Mouse (Mus musculus) kidney, postnatal 25 days (tissue): ENCODE measurements around the gene Gli2.

Experiments used
- DNase-seq, 2 experiments: peaks; one replicate each; pipeline ENCODE4 v3.0.0; 2021; ENCODE audit warnings: mixed read lengths in 2 of 2

The Gli2 gene

DNA sequence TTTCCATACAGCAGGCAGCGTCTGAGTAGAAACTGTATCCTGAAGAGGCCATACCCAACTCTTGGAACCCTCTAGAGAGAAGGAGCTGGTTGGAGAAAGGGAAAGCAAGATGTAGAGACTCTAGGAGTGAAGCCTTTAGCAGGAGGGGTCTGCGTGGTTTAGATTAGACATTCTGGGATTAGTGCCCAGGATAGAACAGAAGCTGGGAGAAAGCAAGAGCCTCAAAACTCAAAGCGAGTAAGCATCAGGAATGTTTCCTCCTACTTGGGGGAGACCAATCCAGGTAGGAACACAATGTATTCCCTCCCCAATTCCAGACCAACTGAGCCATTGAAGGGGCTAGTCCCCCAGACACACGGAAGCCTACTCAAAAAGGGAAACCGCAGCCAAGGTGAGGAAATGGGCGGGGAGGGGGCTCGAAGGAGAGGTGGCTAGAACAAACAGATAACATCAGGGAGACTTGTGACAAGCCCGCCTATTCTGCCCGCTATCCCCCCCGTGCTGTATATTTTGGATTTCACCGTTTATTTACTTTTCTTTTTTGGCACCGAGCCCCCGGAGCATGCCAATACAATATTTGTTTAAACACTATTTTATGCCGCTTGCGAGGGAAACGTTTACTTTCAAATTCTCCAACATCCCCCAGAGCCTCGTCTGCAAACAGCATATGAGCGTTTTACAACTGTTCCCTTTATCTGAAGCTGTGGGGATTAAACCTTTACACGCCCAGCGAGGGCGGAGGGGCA, 2.1 kb downstream of the Gli2 start:
- DNase-seq, result no peak

DNA sequence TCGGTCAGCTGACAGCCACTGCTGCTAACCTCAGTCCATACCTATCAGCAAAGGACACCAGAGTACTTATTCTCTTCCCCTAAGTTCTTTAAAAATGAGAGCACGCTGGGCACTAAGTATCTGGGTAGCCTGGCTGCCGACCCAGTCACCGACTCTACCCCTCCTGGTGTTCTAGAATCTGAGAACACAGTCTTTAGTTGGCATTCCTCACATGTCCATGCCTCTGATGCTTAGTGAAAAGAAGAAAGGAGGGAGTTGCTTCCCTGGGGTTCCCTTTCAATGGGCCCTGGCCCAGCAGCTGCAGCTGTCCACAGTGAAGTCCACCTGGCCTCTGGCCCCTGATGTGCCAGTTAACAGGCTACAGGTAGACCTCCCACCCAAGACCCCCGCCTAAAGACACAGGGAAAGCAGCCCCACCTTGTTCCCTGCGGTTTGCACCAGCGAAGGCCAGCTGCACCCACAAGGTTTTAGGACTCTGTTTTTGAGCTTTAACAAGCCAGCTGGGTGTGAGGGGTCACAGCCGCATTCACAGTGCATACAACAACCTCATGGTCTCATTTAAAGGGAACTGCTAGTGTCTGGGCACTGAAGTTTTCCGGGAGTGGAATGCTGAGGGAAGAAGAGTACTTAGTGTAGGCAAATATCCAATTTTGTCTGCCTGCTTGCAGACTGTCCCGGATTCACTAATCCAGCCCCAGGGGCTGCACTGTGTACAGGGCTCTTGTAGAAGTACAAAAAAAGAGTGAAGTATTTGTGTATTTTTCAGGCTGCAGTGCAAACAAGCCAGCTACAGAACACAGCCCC, 3.4 kb downstream of the Gli2 start:
- no peak for DNase-seq

DNA sequence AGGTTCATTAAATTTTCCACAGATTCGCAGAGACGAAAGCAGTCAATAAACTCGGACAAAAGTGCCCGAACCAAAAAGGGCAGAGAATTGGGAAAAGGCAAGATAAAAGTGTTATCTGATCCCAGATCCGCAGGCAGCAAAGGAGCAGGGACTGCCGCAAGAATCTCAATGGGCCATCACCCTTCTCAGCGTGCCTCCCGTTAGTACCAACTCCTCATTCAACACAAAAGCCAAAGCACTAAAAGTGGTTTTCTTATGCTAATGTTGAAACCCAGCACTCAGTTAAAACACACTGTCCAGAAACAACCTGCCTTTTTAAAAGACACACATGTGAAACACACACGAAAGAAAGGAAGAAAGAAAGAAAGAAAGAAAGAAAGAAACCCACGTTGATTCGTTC, 4.4 kb downstream of the Gli2 start:
- no peak for DNase-seq

DNA sequence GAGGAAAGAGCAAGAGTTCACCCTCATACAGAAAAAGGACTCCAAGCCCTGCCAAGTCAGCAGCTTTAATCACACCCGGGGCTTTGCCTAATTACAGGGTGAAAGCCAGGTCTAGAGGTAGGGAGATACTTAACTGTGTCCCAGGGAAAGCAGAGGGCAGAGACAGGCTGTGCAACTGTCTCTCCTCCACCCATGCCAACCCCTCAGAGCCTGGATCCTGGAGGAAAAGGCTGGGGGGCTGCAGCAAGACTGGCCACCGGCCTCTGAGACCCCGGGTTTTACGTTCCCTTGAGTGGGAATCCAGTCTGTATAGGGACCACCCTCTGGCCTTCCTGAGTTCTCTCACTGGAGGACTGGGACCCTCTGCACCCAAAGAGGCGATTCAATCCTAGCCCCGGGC, 4.9 kb downstream of the Gli2 start:
- no peak for DNase-seq

DNA sequence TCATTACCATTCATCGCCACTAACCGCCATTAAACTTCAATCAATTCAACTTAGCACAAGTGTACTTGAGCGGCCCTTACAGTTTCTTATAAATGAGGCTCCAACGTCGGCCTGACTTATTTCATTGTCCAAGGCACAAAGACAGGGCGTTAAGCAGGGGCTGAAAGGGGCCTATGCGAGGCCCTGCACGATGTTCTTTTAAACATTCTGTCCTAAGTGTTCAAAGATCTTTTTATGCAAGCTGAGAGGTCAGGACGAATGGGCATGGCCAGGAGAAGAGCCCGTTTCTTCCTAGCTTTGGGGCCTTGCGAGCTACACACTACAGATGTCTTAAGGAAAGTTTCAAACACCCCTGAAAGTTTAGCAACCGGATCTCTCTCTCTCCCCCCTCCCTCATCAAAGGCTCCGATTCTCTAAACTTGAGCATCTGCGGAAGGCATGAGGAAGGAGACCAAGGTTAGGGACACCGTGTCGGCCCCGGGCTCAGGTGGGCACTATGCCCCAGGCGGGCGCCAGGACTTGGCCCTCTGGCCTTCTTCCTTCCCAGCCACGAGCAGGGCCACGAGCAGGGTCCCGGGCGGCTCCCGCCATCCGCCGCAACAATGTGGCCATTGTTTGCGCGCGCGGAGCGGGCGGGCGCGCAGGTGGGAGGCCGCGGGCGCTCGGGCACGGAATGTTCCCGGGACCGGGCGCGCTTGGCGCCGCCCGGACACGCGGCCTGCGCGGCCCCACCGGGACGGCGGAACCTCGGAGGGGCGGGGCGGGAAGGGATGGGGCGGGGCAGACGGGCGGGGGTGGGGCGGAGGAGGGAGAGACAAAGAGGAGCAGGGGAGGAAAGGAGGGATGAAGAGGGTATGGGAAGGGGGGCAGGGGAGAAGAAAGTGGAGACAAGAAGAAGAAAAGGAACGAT, 5.7 kb downstream of the Gli2 start:
- DNase-seq, result peak; percentile 12 to 66

DNA sequence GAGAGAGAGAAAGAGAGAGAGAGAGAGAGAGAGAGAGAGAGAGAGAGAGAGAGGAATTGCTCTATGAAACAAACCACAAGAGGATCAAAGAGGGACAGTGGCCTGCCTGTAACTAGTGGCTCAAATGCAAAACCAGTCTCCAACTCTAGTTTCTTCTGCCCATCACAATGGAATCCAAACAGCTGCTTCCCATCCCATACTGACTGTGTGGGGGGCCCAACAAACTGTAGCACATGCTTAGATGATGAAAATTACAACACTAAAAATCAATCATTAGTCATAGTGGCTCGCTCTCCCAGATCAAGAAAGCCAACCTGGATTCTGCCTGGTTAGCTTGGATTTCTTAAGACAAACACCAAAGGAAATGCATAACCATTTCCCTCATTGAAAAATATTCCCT, 15.0 kb downstream of the Gli2 start:
- no peak for DNase-seq

DNA sequence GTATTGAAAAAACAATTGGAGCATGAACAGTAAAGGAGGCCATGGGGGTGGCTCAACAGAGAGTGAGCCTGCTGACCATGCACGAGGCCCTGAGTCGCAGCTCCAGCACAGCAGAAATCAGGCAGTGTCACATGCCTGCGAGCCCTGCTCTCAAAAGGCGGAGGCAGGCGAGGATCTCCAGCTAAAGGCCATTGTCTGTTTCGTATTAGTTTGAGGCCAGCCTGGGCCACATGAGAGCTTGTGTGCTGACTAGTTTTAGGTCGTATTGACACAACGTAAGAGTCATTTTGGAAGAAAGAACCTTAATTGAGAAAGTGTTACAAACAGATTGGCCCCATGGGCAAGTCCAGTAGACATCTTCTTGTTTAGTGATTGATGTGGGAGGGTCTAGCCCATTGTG, 17.5 kb downstream of the Gli2 start:
- DNase-seq, result no peak

DNA sequence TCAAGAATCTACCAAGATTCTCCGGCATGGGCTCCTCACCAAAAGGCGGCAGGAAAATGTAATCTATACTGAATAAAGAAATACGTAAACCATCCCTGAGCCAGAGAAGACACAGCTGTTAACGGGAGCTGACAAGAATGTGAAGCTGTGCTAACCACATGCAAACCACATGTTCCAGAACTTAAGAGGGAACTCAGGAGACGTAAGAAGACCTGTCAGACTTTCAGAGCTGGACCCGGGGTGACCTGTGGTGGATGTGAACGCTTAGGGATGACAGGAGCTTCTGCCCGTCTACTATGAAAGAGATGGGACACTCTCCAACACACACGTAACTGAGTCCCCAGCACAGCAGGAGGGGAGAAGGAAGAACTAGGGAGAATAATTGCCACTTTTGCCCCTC, 18.1 kb downstream of the Gli2 start:
- no peak for DNase-seq

DNA sequence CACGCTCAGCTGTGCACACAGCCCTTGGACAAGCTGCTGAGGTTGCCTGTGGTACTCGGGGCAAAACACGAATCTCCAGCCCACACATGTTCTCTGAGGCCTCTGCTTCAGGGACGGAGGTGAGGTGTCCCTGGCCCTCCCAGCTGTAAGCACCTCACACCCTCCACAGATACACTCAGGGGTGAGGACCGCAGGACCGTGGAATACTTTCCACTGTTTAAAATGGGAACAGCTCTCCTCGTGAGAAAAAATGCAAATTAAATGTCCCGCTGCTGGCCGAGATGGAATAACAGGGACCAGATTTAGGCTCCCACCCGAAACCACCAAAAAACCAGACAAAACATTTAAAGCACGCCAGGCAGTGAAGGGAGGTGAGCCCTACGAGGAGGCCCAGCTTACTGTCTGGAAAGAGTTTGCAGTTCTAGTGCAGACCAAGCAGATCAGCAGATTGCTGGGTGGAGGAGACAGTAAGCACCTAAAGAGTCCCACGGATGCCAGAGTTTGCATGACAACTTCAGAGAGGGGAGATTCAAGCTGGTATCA, 19.2 kb downstream of the Gli2 start:
- no peak for DNase-seq

DNA sequence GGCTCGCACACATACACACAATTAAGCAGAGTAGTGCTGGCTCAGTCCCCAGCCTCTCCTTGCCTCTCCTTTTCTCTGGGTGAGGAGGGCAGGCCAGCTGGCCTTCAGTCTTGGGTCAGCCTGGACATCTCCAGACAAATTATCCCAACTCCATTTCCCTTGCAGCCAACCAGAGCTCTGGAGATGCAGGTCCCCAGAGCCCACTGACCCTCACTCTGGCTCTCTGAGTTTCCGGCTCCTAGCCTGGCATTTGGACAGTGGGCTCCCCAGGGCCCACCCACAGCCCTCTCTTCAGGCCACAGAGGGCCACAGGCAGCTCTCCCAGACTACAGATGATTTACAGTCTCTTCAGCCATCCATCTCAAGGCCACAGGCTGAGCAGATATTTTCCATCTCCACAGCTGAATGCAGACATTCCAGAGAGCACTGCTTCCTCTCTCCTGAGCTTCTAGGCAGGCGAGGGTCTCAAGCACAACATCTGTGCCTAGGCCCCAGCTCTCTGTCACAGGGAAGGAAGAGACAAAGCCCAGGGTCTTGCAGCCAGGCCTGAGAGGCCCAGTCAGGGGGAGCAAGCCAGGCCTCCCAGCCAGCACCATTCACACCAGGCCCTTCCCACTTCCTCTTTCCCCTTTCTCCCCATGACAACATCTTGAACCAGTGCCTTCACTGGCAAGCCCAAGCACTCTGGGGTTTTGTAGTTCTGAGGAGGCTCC, 19.8 kb downstream of the Gli2 start:
- DNase-seq, result peak in 1 of 2 experiments; percentile 12

DNA sequence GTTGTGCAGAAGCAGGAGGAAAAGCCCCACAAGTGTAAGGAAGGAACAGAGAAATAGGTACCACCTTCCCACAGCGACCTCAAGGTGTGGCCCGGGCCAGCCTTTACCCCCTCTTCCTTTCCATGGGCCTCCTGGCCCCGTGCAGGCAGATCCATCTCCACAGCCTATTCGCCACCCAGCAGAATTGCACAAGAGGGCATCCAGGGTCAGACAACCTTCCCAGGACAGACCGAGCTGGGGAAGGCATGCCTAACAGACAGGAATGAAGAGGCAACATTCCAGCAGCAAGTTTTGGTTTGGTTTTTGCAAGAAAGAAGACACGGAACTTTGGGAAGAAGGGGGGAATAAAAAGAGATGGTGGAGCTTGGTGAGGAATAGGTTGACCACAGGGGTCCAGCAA, 22.2 kb downstream of the Gli2 start:
- DNase-seq, result peak; percentile 14 to 73

DNA sequence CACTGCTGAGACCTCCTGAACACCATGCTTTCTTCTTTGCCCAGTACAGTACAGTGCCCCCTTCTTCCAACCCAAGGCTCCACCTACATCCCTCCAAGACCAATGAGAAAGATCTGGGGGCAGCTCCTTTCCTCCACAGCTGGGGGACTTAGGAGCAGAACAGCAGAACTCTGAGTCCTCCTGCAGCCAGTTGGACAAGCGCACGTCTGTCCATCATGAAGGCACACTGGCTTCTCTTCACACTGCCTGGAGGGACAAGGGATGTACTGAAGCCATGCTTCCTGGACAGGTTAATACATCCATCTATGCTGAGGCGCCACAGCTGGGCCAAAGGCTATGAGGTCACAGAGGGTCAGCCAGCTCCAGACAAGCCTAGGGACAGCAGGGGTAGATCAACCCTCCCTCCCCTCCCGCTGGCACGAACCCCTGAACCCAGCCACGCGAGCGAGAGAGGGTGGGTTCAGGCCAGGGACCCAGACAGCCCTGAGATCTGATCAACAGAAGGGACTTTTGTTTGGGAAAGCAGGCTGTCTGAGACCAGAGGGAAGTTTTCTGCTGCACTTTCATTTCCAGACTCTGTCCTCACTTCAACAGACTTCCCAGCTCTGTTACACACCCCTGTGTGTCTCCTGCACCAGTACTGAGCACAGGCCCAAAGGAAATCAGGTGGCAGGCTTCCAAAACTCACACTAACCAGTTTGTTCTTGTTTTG, 27.6 kb downstream of the Gli2 start:
- DNase-seq, result peak in 1 of 2 experiments; percentile 48

DNA sequence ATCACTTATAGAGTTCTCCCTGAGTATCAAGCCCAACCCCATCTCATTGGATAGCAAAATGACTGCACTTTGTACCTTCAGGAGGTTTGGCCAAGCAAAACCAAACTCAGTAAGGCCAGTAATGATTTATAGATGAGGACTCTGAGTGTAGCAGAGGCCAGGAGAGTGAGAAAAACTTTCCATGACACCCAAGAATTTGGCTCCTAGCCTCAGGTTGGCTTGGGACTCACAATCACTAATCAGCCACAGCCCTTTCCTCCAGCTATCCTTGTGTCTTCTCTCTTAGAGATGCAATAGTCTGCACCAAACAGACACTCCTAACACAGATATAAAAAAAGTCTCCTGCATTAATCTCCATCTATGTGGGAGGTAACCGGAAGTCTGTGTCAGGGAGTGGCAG, 31.1 kb downstream of the Gli2 start:
- peak; percentile 35 to 62 for DNase-seq

DNA sequence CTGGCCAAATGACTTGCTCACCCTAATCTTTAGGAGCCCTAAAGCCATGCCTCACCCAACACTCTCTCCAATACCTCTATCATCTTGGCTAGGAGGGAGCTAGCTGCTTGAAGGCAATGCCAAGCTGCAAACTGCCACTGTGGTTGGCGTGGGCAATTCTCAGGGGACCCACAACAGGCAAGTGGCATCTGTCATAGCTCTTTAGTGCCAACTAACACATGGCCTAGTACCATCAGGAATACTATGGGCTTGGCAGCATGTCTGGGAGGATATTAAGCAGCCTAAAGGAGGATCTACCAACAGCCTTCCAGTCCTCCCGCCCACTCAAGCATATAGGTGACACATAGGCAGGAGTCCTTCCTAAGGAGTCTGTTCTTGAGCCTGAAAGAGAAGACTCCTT, 33.3 kb downstream of the Gli2 start:
- DNase-seq, result no peak

DNA sequence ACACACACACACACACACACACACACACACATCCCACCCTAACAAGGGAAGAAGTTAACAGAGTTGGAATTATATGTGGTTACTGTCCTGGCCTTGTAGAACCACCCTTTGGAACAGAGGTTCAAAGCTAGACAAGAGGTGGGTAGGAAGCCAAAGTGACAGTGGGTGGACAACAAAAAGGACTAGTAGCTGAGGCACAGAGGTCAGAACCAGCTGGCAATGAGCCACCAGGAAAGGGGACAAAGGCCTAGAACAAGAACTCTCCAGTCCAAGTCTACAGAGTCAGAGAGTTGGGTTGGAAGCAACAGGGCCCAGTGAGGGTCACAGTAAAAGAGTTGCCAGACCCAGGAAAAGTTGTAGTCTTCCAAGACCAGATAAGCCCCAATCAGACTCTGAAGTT, 34.4 kb downstream of the Gli2 start:
- DNase-seq, result peak; percentile 57 to 65

DNA sequence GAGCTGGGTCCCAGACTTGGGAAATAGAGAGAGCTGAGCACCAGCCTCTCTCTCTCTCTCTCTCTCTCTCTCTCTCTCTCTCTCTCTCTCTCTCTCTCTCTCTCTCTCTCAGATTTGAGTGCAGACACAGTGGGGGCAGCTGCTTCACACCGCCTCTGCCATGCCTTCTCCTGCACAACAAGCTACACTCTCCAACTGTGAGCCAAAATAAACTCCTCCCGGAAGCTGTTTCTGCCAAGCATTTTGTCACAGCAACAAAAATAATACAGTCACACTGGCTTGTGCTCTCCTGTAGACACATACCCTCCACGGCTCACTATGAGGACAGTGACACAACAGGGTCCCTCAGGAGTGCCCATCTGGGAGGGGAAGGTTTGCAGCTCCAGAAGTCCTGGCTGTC, 36.6 kb downstream of the Gli2 start:
- no peak for DNase-seq

DNA sequence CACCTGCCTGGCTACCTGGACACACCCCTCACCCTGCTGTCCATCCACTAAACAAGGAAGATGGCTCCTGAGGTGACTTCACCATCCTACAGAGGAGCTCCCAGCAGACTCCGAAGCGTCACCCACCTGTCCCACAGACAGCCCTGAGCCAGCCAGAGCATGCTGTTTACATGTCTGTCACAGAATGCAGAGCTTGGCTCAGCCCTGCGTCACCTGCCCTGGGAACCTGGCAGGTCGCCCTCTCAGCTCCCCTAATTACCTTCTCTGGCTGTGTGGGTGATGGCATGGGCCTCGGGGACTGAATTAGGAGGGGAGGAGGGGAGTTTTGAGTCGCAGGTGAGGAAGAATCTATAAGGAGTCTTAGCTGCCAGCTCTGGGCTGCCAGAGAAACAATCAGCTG, 38.3 kb downstream of the Gli2 start:
- DNase-seq, result no peak

DNA sequence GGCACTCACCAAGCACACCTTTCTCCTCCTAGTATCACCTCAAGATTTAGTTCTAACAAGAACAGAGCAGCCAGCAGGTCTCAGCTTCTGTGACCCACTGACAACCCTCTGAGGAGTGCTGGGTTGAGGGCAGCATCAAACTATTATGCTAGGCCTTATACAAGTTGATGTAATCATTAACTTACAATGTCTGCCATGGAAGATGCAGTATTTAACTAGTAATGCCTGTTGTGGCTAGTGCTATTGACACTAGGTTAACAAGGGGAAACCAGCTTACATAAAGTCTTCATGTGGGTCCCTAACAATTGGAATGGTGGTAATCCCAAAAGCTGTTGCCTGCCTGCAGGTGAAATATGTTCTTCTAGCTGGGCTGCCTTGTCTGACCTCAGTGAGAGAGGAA, 44.5 kb downstream of the Gli2 start:
- DNase-seq, result no peak

DNA sequence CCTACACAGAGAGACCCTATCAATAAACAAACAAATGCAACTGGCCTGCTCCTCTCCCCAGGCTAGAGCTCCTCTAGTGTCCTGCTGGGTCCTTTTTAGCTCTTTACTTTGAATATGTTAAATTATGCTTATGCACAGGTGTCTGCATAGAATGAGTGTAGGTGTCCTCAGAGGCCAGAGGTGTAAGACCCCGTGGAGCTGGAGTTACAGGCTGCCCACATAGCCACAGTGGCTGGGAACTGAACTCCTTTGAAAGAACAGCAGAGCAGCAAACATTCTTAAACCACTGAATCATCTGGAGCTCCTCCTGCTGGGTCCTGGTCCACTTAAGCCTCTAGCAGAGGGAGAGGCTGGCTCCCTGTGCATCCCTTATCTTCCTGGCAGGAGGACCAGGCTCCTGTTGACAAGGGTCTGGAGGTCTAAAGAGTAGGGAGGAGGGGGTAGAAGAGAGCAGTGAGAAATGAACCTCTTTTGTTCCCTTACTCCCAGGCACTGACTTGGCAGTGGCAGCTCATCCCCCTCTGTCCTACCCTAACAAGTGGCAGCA, 49.5 kb downstream of the Gli2 start:
- DNase-seq, result no peak

DNA sequence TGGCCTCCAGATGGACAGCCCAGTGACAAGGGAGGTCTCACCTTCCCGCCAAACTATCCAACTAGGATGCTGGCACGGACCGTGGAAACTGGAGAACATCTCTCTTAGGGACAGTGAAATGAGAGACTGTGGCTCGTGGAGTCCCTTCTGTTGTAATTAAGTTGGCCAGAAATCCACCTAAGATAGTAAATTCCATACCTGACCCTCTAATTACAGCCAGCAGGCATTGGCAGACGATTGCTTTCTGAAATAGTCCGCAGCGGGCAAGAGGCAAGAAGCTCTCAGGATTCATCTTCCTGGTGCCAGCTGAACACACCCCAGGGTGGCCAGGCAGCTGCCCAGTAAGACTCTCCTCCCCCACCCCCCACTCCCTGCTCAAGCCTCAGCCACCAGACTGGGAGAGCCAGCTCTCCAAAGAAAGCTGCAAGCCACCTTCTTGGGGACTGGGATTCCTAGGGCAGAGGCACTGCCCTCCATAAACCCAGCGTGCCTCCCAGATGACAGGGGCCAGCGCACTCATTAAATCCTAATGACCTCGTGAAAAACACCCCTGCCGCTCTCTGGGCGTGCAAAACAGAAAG, 51.9 kb downstream of the Gli2 start:
- no peak for DNase-seq

DNA sequence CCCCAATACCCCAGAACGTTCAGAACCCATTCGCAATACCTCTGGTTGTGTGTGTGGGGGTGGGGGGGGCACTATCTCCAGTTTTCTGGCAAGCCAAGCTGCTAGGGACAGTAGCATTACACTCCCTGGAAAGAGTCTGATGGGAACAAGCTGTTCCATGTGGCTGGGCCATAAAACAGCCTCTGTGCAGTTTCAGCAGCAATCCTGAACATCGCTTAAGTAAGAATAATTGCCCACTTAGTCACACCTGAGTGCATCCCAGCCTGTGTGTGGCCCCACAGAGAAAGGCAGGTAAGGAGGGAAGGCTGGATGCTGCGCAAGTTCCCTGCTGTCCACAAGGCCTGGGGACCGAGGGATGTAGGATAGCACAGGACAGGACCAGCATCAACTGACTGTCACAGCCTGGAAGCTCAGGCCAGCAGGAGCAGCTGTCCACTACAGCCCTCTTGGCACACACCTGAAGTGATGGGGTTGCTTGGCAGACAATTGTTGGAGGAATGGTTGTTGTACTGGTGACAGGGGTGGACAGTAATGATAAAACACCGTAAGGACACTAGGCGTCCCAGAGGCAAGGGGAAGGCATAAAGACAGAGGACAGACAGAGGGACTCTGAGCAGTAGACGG, 58.8 kb downstream of the Gli2 start:
- DNase-seq, result no peak
